Mouse (Mus musculus) cerebellum, adult 8-10 months (tissue): ENCODE results near the gene Enc1.

ENCODE experiments used
- DNase-seq: peaks from one replicate; pipeline ENCODE4 v3.0.0; 2022

The Enc1 gene

GRCm38 (mm10) chr13:97227795-97228194, 13.1 kb upstream of the Enc1 start:
- DNase-seq, result no peak

GRCm38 (mm10) chr13:97230101-97230500, 10.8 kb upstream of the Enc1 start:
- no peak for DNase-seq

- DNase-seq, result no peak
These were observed 7.8 kb upstream of the Enc1 start for GRCm38 (mm10) chr13:97233092-97233491.

GRCm38 (mm10) chr13:97234785-97235417, 6.0 kb upstream of the Enc1 start:
- peak; percentile 71 for DNase-seq

- DNase-seq, result no peak
These were observed 5.0 kb upstream of the Enc1 start for GRCm38 (mm10) chr13:97235911-97236310.

GRCm38 (mm10) chr13:97237700-97238099, 3.2 kb upstream of the Enc1 start:
- no peak for DNase-seq

GRCm38 (mm10) chr13:97238181-97238981, 2.5 kb upstream of the Enc1 start:
- no peak for DNase-seq

GRCm38 (mm10) chr13:97239343-97240180, 1.3 kb upstream of the Enc1 start:
- DNase-seq, result peak; percentile 22

- DNase-seq, result peak; percentile 27
These were observed 483 bp upstream of the Enc1 start for GRCm38 (mm10) chr13:97240279-97240964.

GRCm38 (mm10) chr13:97241787-97242280, 929 bp downstream of the Enc1 start:
- DNase-seq, result no peak

GRCm38 (mm10) chr13:97242716-97243115, 1.8 kb downstream of the Enc1 start:
- DNase-seq, result no peak

- no peak for DNase-seq
These were observed 3.2 kb downstream of the Enc1 start for GRCm38 (mm10) chr13:97243962-97244711.

GRCm38 (mm10) chr13:97244712-97245105, 3.8 kb downstream of the Enc1 start:
- no peak for DNase-seq

GRCm38 (mm10) chr13:97245157-97245556, 4.3 kb downstream of the Enc1 start:
- no peak for DNase-seq

- no peak for DNase-seq
These were observed 5.3 kb downstream of the Enc1 start for GRCm38 (mm10) chr13:97246217-97246616.

GRCm38 (mm10) chr13:97247754-97248153, 6.8 kb downstream of the Enc1 start:
- DNase-seq, result no peak

GRCm38 (mm10) chr13:97249051-97249461, 8.2 kb downstream of the Enc1 start:
- no peak for DNase-seq

GRCm38 (mm10) chr13:97249507-97250078, 8.7 kb downstream of the Enc1 start:
- no peak for DNase-seq

- DNase-seq, result no peak
These were observed 9.2 kb downstream of the Enc1 start for GRCm38 (mm10) chr13:97250148-97250547.

- no peak for DNase-seq
These were observed 9.9 kb downstream of the Enc1 start for GRCm38 (mm10) chr13:97250551-97251380.

- DNase-seq, result no peak
These were observed 10.8 kb downstream of the Enc1 start for GRCm38 (mm10) chr13:97251736-97252135.
